Mouse (Mus musculus): ENCODE measurements around the gene Gns. TPM values are rescaled to one million over a fixed set of nuclear protein-coding genes. Genes with fewer than 3 reads are reported as not detected.
A peak's percentile ranks its signal among the peaks of the same experiment; 100 is the strongest.

Gene Gns
- polyA plus RNA-seq, 1 experiment from 2014 or later = 68.6 TPM

- no peak overlapping the region for H3K9ac ChIP-seq (ENCODE audit: low read depth, low read length)
- WGBS = 98% methylated on average over 3 of the region's 3 CpGs
- no peaks in the 10 kb centered on the region for H3K27me3 ChIP-seq (replicated peaks; ENCODE audit: control insufficient read depth, insufficient read depth, low read length)
- no peak overlapping the region for H3K4me2 ChIP-seq (replicated peaks; ENCODE audit: low read depth)
- H3K27ac ChIP-seq (ENCODE audit: low read depth, low read length) = peak overlapping the region; percentile 54
- TF ChIP-seq CTCF (IDR thresholded peaks at IDR 0.05; ENCODE audit: low read depth) = peak; percentile 43
- H3K4me1 ChIP-seq (replicated peaks; ENCODE audit: control insufficient read depth, insufficient read depth, low read length) = no peaks in the 10 kb centered on the region
- no peak overlapping the region for H3K4me3 ChIP-seq (ENCODE audit: low read depth, low read length)
- no peak for ATAC-seq
- peaks cover 86% of the 10 kb centered on the region for H3K36me3 ChIP-seq (ENCODE audit: control insufficient read depth, insufficient read depth)
- H3K9me3 ChIP-seq (ENCODE audit: control insufficient read depth) = no peaks in the 10 kb centered on the region
Observed at GRCm38 (mm10) chr10:121379387-121379786, 14.5 kb downstream of the Gns start.

GRCm38 (mm10) chr10:121381280-121381679 lies 16.4 kb downstream of the Gns start:
- WGBS = 81% methylated on average over 18 of the region's 18 CpGs
- TF ChIP-seq CTCF (IDR thresholded peaks at IDR 0.05; ENCODE audit: low read depth) = no peak
- Histone ChIP-seq H3K4me3 (ENCODE audit: low read depth, low read length) (no peak overlapping the region), H3K36me3 (ENCODE audit: control insufficient read depth, insufficient read depth) (peaks cover 86% of the 10 kb centered on the region), H3K4me1 (replicated peaks; ENCODE audit: control insufficient read depth, insufficient read depth, low read length) (no peaks in the 10 kb centered on the region), H3K27ac (ENCODE audit: low read depth, low read length) (no peak overlapping the region; the same call in 1 of the 2 replicates), H3K27me3 (replicated peaks; ENCODE audit: control insufficient read depth, insufficient read depth, low read length) (no peaks in the 10 kb centered on the region), H3K9me3 (ENCODE audit: control insufficient read depth) (no peaks in the 10 kb centered on the region), H3K4me2 (replicated peaks; ENCODE audit: low read depth) (no peak overlapping the region), H3K9ac (ENCODE audit: low read depth, low read length) (no peak overlapping the region)
- ATAC-seq = no peak

- 38% methylated on average over 13 of the region's 13 CpGs for WGBS
- no peak; the same call in 1 of the 2 replicates for TF ChIP-seq CTCF (IDR thresholded peaks at IDR 0.05; ENCODE audit: low read depth)
- Histone ChIP-seq H3K4me2 (replicated peaks; ENCODE audit: low read depth) (0 out of 2 replicates have a peak overlapping the region, but pooled peaks have one; percentile 14), H3K27ac (ENCODE audit: low read depth, low read length) (peak overlapping the region; percentile 86), H3K9me3 (ENCODE audit: control insufficient read depth) (no peaks in the 10 kb centered on the region), H3K9ac (ENCODE audit: low read depth, low read length) (no peak overlapping the region), H3K4me1 (replicated peaks; ENCODE audit: control insufficient read depth, insufficient read depth, low read length) (no peaks in the 10 kb centered on the region), H3K27me3 (replicated peaks; ENCODE audit: control insufficient read depth, insufficient read depth, low read length) (no peaks in the 10 kb centered on the region), H3K4me3 (ENCODE audit: low read depth, low read length) (no peak overlapping the region), H3K36me3 (ENCODE audit: control insufficient read depth, insufficient read depth) (peaks cover 83% of the 10 kb centered on the region)
- ATAC-seq = peak; percentile 89
Observed at GRCm38 (mm10) chr10:121384710-121385109, 19.8 kb downstream of the Gns start.

GRCm38 (mm10) chr10:121385695-121386094 lies 20.8 kb downstream of the Gns start:
- peak overlapping the region; percentile 86 for H3K27ac ChIP-seq (ENCODE audit: low read depth, low read length)

GRCm38 (mm10) chr10:121386347-121386746 lies 21.5 kb downstream of the Gns start:
- no peak for TF ChIP-seq CTCF (IDR thresholded peaks at IDR 0.05; ENCODE audit: low read depth)
- H3K4me1 ChIP-seq (replicated peaks; ENCODE audit: control insufficient read depth, insufficient read depth, low read length) = no peaks in the 10 kb centered on the region
- H3K9ac ChIP-seq (ENCODE audit: low read depth, low read length) = no peak overlapping the region
- H3K27ac ChIP-seq (ENCODE audit: low read depth, low read length) = peak overlapping the region; percentile 86; the same call in 1 of the 2 replicates
- H3K4me3 ChIP-seq (ENCODE audit: low read depth, low read length) = no peak overlapping the region
- no peaks in the 10 kb centered on the region for H3K27me3 ChIP-seq (replicated peaks; ENCODE audit: control insufficient read depth, insufficient read depth, low read length)
- peak; percentile 22; the same call in 1 of the 2 replicates for ATAC-seq
- WGBS = 45% methylated on average over 9 of the region's 9 CpGs
- no peak overlapping the region; the same call in 1 of the 2 replicates for H3K4me2 ChIP-seq (replicated peaks; ENCODE audit: low read depth)
- no peaks in the 10 kb centered on the region for H3K9me3 ChIP-seq (ENCODE audit: control insufficient read depth)
- peaks cover 85% of the 10 kb centered on the region for H3K36me3 ChIP-seq (ENCODE audit: control insufficient read depth, insufficient read depth)

More at GRCm38 (mm10) chr10:121385695-121386094, 20.8 kb downstream of the Gns start:
- no peak for TF ChIP-seq CTCF (IDR thresholded peaks at IDR 0.05; ENCODE audit: low read depth)
- 56% methylated on average over 6 of the region's 6 CpGs for WGBS
- no peaks in the 10 kb centered on the region for H3K27me3 ChIP-seq (replicated peaks; ENCODE audit: control insufficient read depth, insufficient read depth, low read length)
- H3K4me3 ChIP-seq (ENCODE audit: low read depth, low read length) = no peak overlapping the region
- H3K36me3 ChIP-seq (ENCODE audit: control insufficient read depth, insufficient read depth) = peaks cover 85% of the 10 kb centered on the region
- ATAC-seq = 0 out of 2 replicates have a peak, but pooled peaks have one; percentile 9
- H3K4me1 ChIP-seq (replicated peaks; ENCODE audit: control insufficient read depth, insufficient read depth, low read length) = no peaks in the 10 kb centered on the region
- H3K9ac ChIP-seq (ENCODE audit: low read depth, low read length) = no peak overlapping the region
- no peak overlapping the region for H3K4me2 ChIP-seq (replicated peaks; ENCODE audit: low read depth)
- no peaks in the 10 kb centered on the region for H3K9me3 ChIP-seq (ENCODE audit: control insufficient read depth)

GRCm38 (mm10) chr10:121390602-121391001 lies 25.7 kb downstream of the Gns start:
- H3K36me3 ChIP-seq (ENCODE audit: control insufficient read depth, insufficient read depth) = peaks cover 91% of the 10 kb centered on the region
- H3K4me3 ChIP-seq (ENCODE audit: low read depth, low read length) = no peak overlapping the region
- no peaks in the 10 kb centered on the region for H3K27me3 ChIP-seq (replicated peaks; ENCODE audit: control insufficient read depth, insufficient read depth, low read length)
- H3K9me3 ChIP-seq (ENCODE audit: control insufficient read depth) = no peaks in the 10 kb centered on the region
- 67% methylated on average over 10 of the region's 10 CpGs for WGBS
- H3K27ac ChIP-seq (ENCODE audit: low read depth, low read length) = no peak overlapping the region; the same call in 1 of the 2 replicates
- no peak overlapping the region for H3K4me2 ChIP-seq (replicated peaks; ENCODE audit: low read depth)
- TF ChIP-seq CTCF (IDR thresholded peaks at IDR 0.05; ENCODE audit: low read depth) = no peak
- ATAC-seq = no peak
- H3K4me1 ChIP-seq (replicated peaks; ENCODE audit: control insufficient read depth, insufficient read depth, low read length) = no peaks in the 10 kb centered on the region
- H3K9ac ChIP-seq (ENCODE audit: low read depth, low read length) = no peak overlapping the region

Measured in intestine, postnatal 0 days (tissue).